In the genomic region with DNA sequence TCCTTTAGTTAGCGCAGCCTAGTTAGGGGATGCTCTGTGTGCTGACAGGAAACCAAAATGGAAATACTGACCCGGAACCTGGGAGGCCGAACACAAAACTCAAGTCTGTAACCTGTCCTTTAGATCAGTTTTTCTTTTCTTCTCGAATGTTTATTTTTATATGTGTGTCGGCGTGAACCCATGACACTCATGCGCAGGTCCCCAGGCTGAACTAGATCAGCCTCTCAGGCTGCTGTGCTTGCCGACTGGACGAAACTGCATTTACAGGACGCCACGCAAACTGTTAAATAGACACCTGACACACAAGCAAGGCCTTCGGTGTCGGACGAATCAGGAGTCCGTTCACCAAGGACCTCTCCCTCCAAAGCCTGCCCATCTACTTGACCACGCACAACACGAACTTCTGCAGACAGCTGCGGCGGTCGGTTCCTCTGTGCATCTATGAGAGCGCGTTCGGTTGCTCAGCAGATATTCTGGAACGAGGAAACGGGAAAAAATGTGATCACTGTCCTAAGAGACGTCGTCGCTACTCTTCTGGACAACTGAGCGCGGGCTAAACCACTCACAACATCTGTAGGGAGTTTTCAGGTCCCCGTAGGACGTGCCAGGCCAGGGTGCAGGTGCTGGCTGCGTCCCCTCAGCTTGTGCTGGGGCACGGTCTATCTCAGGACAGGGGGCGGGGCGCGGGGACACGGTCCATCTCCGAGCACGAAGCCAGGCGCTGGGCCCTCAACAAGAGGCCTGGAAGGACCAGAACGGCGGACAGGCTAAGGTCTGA, we compare ENCODE assay signal across 8 mouse cellular contexts. TPM values are rescaled to one million over a fixed set of nuclear protein-coding genes. Genes with fewer than 3 reads are reported as not detected.
A peak's percentile ranks its signal among the peaks of the same experiment; 100 is the strongest.
DNase-seq lines count a peak whose midpoint lies in the region; ATAC-seq lines count a peak whose summit lies in the region.

No protein-coding gene starts in this region.

- peak overlapping the region; percentile 78 for H3K4me2 ChIP-seq in heart, embryonic 13.5 days
- peak overlapping the region; percentile 72 for H3K4me2 ChIP-seq in hindbrain, embryonic 11.5 days (replicated peaks; ENCODE audit: low read depth, low read length)

- ATAC-seq in heart, embryonic 13.5 days (ENCODE audit: extremely low read depth, insufficient number of reproducible peaks, low FRiP score, low TSS enrichment) = peak; percentile 24
- peak; percentile 13 for ATAC-seq in activated CD4-positive, CD25-positive, alpha-beta regulatory T cell, adult 4 months
- ATAC-seq in hindbrain, embryonic 11.5 days (ENCODE audit: low FRiP score) = peak; percentile 7
- ATAC-seq in megakaryocyte-erythroid progenitor cell, adult 5-6 weeks (replicated peaks; ENCODE audit: low FRiP score, low TSS enrichment, poor library complexity, severe bottlenecking) = peak; percentile 52

- peak overlapping the region; percentile 86 for H3K4me3 ChIP-seq in heart, embryonic 13.5 days
- H3K4me3 ChIP-seq in hindbrain, embryonic 11.5 days (ENCODE audit: low read depth, low read length) = peak overlapping the region; percentile 92

- peak overlapping the region; percentile 98 for H3K27ac ChIP-seq in heart, embryonic 13.5 days (replicated peaks)
- peak overlapping the region; percentile 97; the same call in 1 of the 2 replicates for H3K27ac ChIP-seq in hindbrain, embryonic 11.5 days (ENCODE audit: low read depth, low read length)

- no peak for DNase-seq in heart, postnatal 25 days (ENCODE audit: low spot score)
- DNase-seq in 416B (ENCODE audit: low read depth) = peak; percentile 74
- no peak for DNase-seq in hindbrain, embryonic 11.5 days (ENCODE audit: low spot score)
- DNase-seq in gastrocnemius, adult 18-20 months (ENCODE audit: low spot score) = no peak
- DNase-seq in thymus, postnatal 36 days = no peak

- H3K36me3 ChIP-seq in heart, embryonic 13.5 days = peaks cover 24% of the 10 kb centered on the region
- peaks cover 3% of the 10 kb centered on the region for H3K36me3 ChIP-seq in hindbrain, embryonic 11.5 days (ENCODE audit: control insufficient read depth, insufficient read depth, low read length)

- peaks cover 23% of the 10 kb centered on the region for H3K4me1 ChIP-seq in heart, embryonic 13.5 days
- H3K4me1 ChIP-seq in hindbrain, embryonic 11.5 days (replicated peaks; ENCODE audit: control insufficient read depth, insufficient read depth, low read length) = no peaks in the 10 kb centered on the region; the same call in 1 of the 2 replicates

- peaks cover 7% of the 10 kb centered on the region; the same call in 1 of the 2 replicates for H3K27me3 ChIP-seq in heart, embryonic 13.5 days (replicated peaks)
- no peaks in the 10 kb centered on the region for H3K27me3 ChIP-seq in hindbrain, embryonic 11.5 days (ENCODE audit: control insufficient read depth, insufficient read depth, low read length)

- no peaks in the 10 kb centered on the region for H3K9me3 ChIP-seq in heart, embryonic 13.5 days
- H3K9me3 ChIP-seq in hindbrain, embryonic 11.5 days (ENCODE audit: control insufficient read depth, low read length) = no peaks in the 10 kb centered on the region

- intact Hi-C loops in heart, postnatal 25 days (cut with DNase I) = no loop called here

- 11% methylated on average over 43 of the region's 43 CpGs for WGBS in heart, embryonic 13.5 days
- 10% methylated on average over 43 of the region's 43 CpGs for WGBS in hindbrain, embryonic 11.5 days

- peak overlapping the region; percentile 77 for H3K9ac ChIP-seq in heart, embryonic 13.5 days
- H3K9ac ChIP-seq in hindbrain, embryonic 11.5 days (ENCODE audit: low read depth, low read length) = peak overlapping the region; percentile 44

RNA-seq across cellular contexts. Expression of gene Dazap2, which starts 0.7 kb away (rescaled TPM):
- 202 and 203 TPM in 2 replicates for polyA plus RNA-seq in heart, embryonic 13.5 days (2015; fragmentation: Nextera tagmentation; extraction: Ambion mirVana)
- 100 to 1,000 TPM; 145 to 156 TPM for total RNA-seq in heart, postnatal 25 days (2021)
- polyA plus RNA-seq in activated CD4-positive, CD25-positive, alpha-beta regulatory T cell, adult 4 months (2017; shearing (Covaris generic)) = 100 to 1,000 TPM; 741 to 756 TPM
- 256 and 266 TPM in 2 replicates for polyA plus RNA-seq in hindbrain, embryonic 11.5 days (2014; fragmentation: Nextera tagmentation; extraction: Ambion mirVana)
- 208 and 229 TPM in 2 replicates for total RNA-seq in megakaryocyte-erythroid progenitor cell, adult 5-6 weeks (2014; fragmentation: Nextera tagmentation)
- 148 and 159 TPM in 2 replicates for total RNA-seq in megakaryocyte-erythroid progenitor cell, adult 5-6 weeks (2017)
- 10 to 100 TPM; 71.6 to 73.4 TPM for total RNA-seq in gastrocnemius, adult 18-20 months (2021)

RNA-seq across cellular contexts. Expression of gene Pou6f1, which starts 14.6 kb away (rescaled TPM):
- polyA plus RNA-seq in heart, embryonic 13.5 days (2015; fragmentation: Nextera tagmentation; extraction: Ambion mirVana) = 4.4 and 5.6 TPM in 2 replicates
- 10 to 100 TPM; 10.5 to 10.9 TPM for total RNA-seq in heart, postnatal 25 days (2021)
- 1 to 10 TPM; 7.5 to 9.1 TPM for polyA plus RNA-seq in activated CD4-positive, CD25-positive, alpha-beta regulatory T cell, adult 4 months (2017; shearing (Covaris generic))
- 15.7 and 16.2 TPM in 2 replicates for polyA plus RNA-seq in hindbrain, embryonic 11.5 days (2014; fragmentation: Nextera tagmentation; extraction: Ambion mirVana)
- 0.96 and 1.2 TPM in 2 replicates for total RNA-seq in megakaryocyte-erythroid progenitor cell, adult 5-6 weeks (2014; fragmentation: Nextera tagmentation)
- total RNA-seq in megakaryocyte-erythroid progenitor cell, adult 5-6 weeks (2017) = not detected in 2 replicates
- 10 to 100 TPM; 13.8 to 17.7 TPM for total RNA-seq in gastrocnemius, adult 18-20 months (2021)

RNA-seq across cellular contexts. Expression of gene Smagp, which starts 22.3 kb away (rescaled TPM):
- 15.3 and 16.0 TPM in 2 replicates for polyA plus RNA-seq in heart, embryonic 13.5 days (2015; fragmentation: Nextera tagmentation; extraction: Ambion mirVana)
- 10 to 100 TPM; 13.7 to 15.5 TPM for total RNA-seq in heart, postnatal 25 days (2021)
- polyA plus RNA-seq in activated CD4-positive, CD25-positive, alpha-beta regulatory T cell, adult 4 months (2017; shearing (Covaris generic)) = not detected
- polyA plus RNA-seq in hindbrain, embryonic 11.5 days (2014; fragmentation: Nextera tagmentation; extraction: Ambion mirVana) = 4.1 and 5.5 TPM in 2 replicates
- 3.3 and 4.4 TPM in 2 replicates for total RNA-seq in megakaryocyte-erythroid progenitor cell, adult 5-6 weeks (2014; fragmentation: Nextera tagmentation)
- 4.8 TPM in 1 of 2 replicates, not detected in the other for total RNA-seq in megakaryocyte-erythroid progenitor cell, adult 5-6 weeks (2017)
- 1 to 10 TPM; 2.4 to 4.6 TPM for total RNA-seq in gastrocnemius, adult 18-20 months (2021)

RNA-seq across cellular contexts. Expression of gene Bin2, which starts 54.9 kb away (rescaled TPM):
- 2.9 and 3.2 TPM in 2 replicates for polyA plus RNA-seq in heart, embryonic 13.5 days (2015; fragmentation: Nextera tagmentation; extraction: Ambion mirVana)
- total RNA-seq in heart, postnatal 25 days (2021) = 1 to 10 TPM; 1.2 to 1.7 TPM
- 100 to 1,000 TPM; 348 to 423 TPM for polyA plus RNA-seq in activated CD4-positive, CD25-positive, alpha-beta regulatory T cell, adult 4 months (2017; shearing (Covaris generic))
- 4.0 and 5.5 TPM in 2 replicates for polyA plus RNA-seq in hindbrain, embryonic 11.5 days (2014; fragmentation: Nextera tagmentation; extraction: Ambion mirVana)
- 33.2 and 37.0 TPM in 2 replicates for total RNA-seq in megakaryocyte-erythroid progenitor cell, adult 5-6 weeks (2014; fragmentation: Nextera tagmentation)
- 57.3 and 57.4 TPM in 2 replicates for total RNA-seq in megakaryocyte-erythroid progenitor cell, adult 5-6 weeks (2017)
- total RNA-seq in gastrocnemius, adult 18-20 months (2021) = under 1 TPM; 0.37 to 0.50 TPM

Comparison
In these comparisons a context has a peak if more than half of its experiments do, and no peak if none do; other contexts are left out.
1. RNA of gene Pou6f1, which starts 14.6 kb away (total RNA-seq): 13.8 to 17.7 TPM in gastrocnemius, adult 18-20 months and 10.5 to 10.9 TPM in heart, postnatal 25 days; 0.96 to 1.2 TPM in megakaryocyte-erythroid progenitor cell, adult 5-6 weeks; every median in the first group is over 4 times any median in the second.
2. Peak in every context shown above with its lines, with median percentiles within 50 percentile points of each other: ATAC-seq.